Mouse (Mus musculus) stomach, embryonic 14.5 days (tissue): ENCODE measurements around the gene Sergef. TPM values are rescaled to one million over a fixed set of nuclear protein-coding genes. Genes with fewer than 3 reads are reported as not detected.
"Not testable (repeated sequence)": the region's sequence is repeated elsewhere in the genome, so short reads cannot be mapped to it uniquely, and the experiment has no call there.

Experiments used
- ATAC-seq: fragments of 200-750 bp; cut with Nextera tagmentation; 2 replicates; pipeline ENCODE4 v1.8.0; 2017; ENCODE audit warnings: low read depth, moderate TSS enrichment; ENCODE audit not compliant: insufficient number of reproducible peaks, insufficient read depth, low FRiP score
- H3K27ac ChIP-seq: fragments of 300-500 bp; sonication (generic); 2 replicates; pipeline ENCODE4 v1.5.1; 2014; ENCODE audit warnings: mild to moderate bottlenecking, low read length, moderate library complexity, mixed read lengths
- H3K27me3 ChIP-seq: fragments of 300-500 bp; sonication (generic); 2 replicates; pipeline ENCODE4 v1.6.1; 2014; ENCODE audit warnings: low read length, control low read depth, mixed read lengths; ENCODE audit not compliant: control insufficient read depth, insufficient read depth
- H3K36me3 ChIP-seq: fragments of 300-500 bp; sonication (generic); 2 replicates; pipeline ENCODE4 v1.6.1; 2014; ENCODE audit warnings: mild to moderate bottlenecking, control low read depth, low read length, moderate library complexity, mixed read lengths; ENCODE audit not compliant: control insufficient read depth, insufficient read depth
- H3K4me1 ChIP-seq: fragments of 300-500 bp; sonication (generic); 2 replicates; pipeline ENCODE4 v1.6.1; 2014; ENCODE audit warnings: low read length, control low read depth, mixed read lengths; ENCODE audit not compliant: control insufficient read depth, insufficient read depth
- H3K4me2 ChIP-seq: fragments of 300-500 bp; sonication (generic); replicated peaks from 2 replicates; pipeline ENCODE4 v1.6.1; 2014; ENCODE audit warnings: low read depth, low read length, control low read depth
- H3K4me3 ChIP-seq: fragments of 300-500 bp; sonication (generic); 2 replicates; pipeline ENCODE4 v1.5.1; 2014; ENCODE audit warnings: low read depth, low read length, control low read depth
- H3K9ac ChIP-seq: fragments of 300-500 bp; sonication (generic); replicated peaks from 2 replicates; pipeline ENCODE4 v1.6.1; 2014; ENCODE audit warnings: low read depth, mild to moderate bottlenecking, control low read depth, low read length, moderate library complexity, mixed read lengths
- H3K9me3 ChIP-seq: fragments of 300-500 bp; sonication (generic); 2 replicates; pipeline ENCODE4 v1.6.1; 2016; ENCODE audit warnings: low read depth, low read length, control low read depth; ENCODE audit not compliant: control insufficient read depth
- WGBS: fragments of 180-500 bp; shearing (Covaris S2); extraction: QIAGEN DNeasy Blood & Tissue Kit; methylation state at CpG from one replicate; pipeline ENCODE4 v1.1.7; 2014; 5-methylcytosine and 5-hydroxymethylcytosine counted together
- polyA plus RNA-seq: library from polyadenylated mRNA; unstranded; fragments of >200 nt; fragmentation: Nextera tagmentation; extraction: Ambion mirVana; gene quantifications from 2 replicates; pipeline ENCODE4 v1.2.1, GENCODE M21; 2014

Gene Sergef
- polyA plus RNA-seq, 1 experiment from 2014 or later = 18.4 TPM

GRCm38 (mm10) chr7:46578091-46578490, 61.5 kb downstream of the Sergef start:
- no peak for ATAC-seq
- Histone ChIP-seq H3K9ac (no peak overlapping the region), H3K4me1 (no peaks in the 10 kb centered on the region), H3K4me2 (no peak overlapping the region), H3K27ac (no peak overlapping the region), H3K36me3 (no peaks in the 10 kb centered on the region), H3K4me3 (no peak overlapping the region), H3K9me3 (no peaks in the 10 kb centered on the region), H3K27me3 (no peaks in the 10 kb centered on the region)
- 81% methylated on average over 5 of the region's 5 CpGs for WGBS

DNA sequence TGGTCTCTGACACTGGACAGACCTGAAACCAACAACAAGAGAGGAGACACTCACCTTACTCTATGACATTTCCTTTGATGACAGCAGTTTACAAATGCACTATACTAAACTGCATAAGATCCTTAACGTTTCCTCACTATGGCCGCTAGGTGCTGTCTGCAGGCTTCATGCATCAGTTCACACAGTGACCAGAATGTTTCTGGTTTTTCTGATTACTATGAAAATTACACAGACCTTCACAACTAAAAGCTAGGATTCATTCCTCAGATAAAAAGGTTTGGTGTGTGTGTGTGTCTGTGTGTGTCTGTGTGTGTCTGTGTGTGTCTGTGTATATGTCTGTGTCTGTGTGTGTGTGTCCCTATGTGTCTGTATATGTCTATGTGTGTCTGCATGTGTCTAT, 63.7 kb downstream of the Sergef start:
- Histone ChIP-seq H3K4me3 (no peak overlapping the region), H3K27ac (no peak overlapping the region), H3K4me1 (no peaks in the 10 kb centered on the region), H3K9me3 (no peaks in the 10 kb centered on the region), H3K4me2 (no peak overlapping the region), H3K36me3 (no peaks in the 10 kb centered on the region), H3K27me3 (no peaks in the 10 kb centered on the region), H3K9ac (no peak overlapping the region)
- ATAC-seq = no peak
- WGBS = 93% methylated on average over 2 of the region's 2 CpGs

DNA sequence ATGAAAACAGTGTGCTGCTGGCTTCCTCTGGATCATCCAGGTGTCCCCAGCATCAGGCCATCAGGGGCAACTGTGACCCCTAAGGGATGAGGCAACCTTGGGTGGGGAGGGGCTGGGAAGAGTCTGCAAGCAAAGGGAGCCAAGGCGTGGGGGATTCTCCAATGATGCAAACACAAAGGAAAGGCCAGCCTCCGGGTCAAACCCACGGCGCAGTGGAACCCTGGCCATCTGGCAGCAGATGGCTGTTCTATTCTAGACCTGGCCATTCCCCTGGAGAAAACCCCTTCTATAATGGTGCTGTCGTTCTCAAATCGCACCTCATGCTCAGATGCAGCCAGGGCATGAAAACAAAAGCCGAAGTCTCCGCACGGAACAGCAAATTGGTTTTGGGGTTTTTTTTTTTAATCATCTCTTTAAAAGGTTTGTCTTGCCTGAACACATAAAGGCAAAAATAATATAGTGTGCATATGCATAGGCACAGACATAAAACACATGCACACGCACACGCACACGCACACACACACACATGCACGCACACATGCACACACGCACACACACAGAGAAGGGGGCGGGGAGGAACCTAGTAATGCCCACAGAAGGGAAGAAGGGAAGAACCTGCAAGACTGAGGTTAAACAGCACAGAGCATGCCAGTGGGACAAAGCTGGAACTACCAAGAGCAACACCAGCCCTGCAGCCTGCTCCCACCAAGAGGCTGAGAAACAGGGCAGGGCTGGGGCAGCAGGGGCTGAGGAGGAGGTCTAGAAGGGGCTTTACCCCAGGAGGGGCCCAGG, 66.6 kb downstream of the Sergef start:
- H3K9ac ChIP-seq = no peak overlapping the region
- no peak overlapping the region for H3K27ac ChIP-seq
- H3K4me2 ChIP-seq = no peak overlapping the region
- H3K4me1 ChIP-seq = no peaks in the 10 kb centered on the region
- H3K36me3 ChIP-seq = no peaks in the 10 kb centered on the region
- no peak for ATAC-seq
- no peak overlapping the region for H3K4me3 ChIP-seq
- H3K27me3 ChIP-seq = no peaks in the 10 kb centered on the region
- WGBS = 79% methylated on average over 15 of the region's 15 CpGs
- H3K9me3 ChIP-seq = no peaks in the 10 kb centered on the region

DNA sequence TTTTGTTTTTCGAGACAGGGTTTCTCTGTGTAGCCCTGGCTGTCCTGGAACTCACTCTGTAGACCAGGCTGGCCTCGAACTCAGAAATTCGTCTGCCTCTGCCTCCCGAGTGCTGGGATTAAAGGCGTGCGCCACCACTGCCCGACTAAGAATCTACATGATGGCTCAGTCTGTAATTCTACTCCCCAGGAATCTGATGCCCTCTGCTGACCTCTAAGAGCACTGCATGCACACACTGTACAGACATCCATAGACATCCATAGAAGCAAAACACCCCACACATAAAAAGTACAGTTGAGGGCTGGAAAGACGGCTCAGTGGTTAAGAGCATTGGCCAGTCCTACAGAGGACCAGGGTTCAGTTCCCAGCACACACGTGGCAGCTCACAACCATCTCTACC, 70.1 kb downstream of the Sergef start:
- not testable (repeated sequence) for H3K36me3 ChIP-seq, H3K4me1 ChIP-seq, H3K9me3 ChIP-seq, ATAC-seq, H3K9ac ChIP-seq, H3K27ac ChIP-seq, H3K4me2 ChIP-seq, H3K4me3 ChIP-seq, H3K27me3 ChIP-seq
- 74% methylated on average over 9 of the region's 9 CpGs for WGBS

- WGBS = 73% methylated on average over 8 of the region's 8 CpGs
These were observed 73.1 kb downstream of the Sergef start for GRCm38 (mm10) chr7:46566318-46567007.

GRCm38 (mm10) chr7:46565374-46565773, 74.2 kb downstream of the Sergef start:
- H3K4me1 ChIP-seq = no peaks in the 10 kb centered on the region
- H3K27ac ChIP-seq = no peak overlapping the region
- no peak overlapping the region for H3K4me2 ChIP-seq
- 95% methylated on average over 7 of the region's 7 CpGs for WGBS
- H3K9ac ChIP-seq = no peak overlapping the region
- no peaks in the 10 kb centered on the region for H3K27me3 ChIP-seq
- no peak for ATAC-seq
- H3K36me3 ChIP-seq = no peaks in the 10 kb centered on the region
- no peaks in the 10 kb centered on the region for H3K9me3 ChIP-seq
- H3K4me3 ChIP-seq = no peak overlapping the region

More at GRCm38 (mm10) chr7:46566318-46567007, 73.1 kb downstream of the Sergef start:
- no peak for ATAC-seq
- Histone ChIP-seq H3K9ac (no peak overlapping the region), H3K4me2 (no peak overlapping the region), H3K36me3 (no peaks in the 10 kb centered on the region), H3K27me3 (no peaks in the 10 kb centered on the region), H3K9me3 (no peaks in the 10 kb centered on the region), H3K4me1 (no peaks in the 10 kb centered on the region), H3K4me3 (no peak overlapping the region), H3K27ac (no peak overlapping the region)

DNA sequence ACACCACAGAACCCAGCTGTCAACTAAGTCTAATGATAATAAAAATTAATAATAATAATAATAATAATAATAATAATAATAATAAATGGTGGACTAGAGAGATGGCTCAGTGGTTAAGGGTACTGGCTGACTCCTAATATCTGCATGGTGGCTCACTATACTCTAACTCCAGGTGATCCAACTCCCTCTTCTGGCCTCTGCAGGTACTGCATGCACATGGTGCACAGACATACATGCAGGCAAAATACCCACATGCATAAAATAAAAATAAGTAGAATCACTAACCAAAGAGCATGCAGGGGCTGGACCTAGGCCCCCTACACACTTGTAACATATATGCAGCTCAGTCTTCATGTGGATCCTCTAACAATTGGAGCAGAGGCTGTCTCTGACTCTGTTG, 75.8 kb downstream of the Sergef start:
- no peaks in the 10 kb centered on the region for H3K9me3 ChIP-seq
- H3K4me2 ChIP-seq = no peak overlapping the region
- H3K4me1 ChIP-seq = no peaks in the 10 kb centered on the region
- no peak overlapping the region for H3K4me3 ChIP-seq
- no peak overlapping the region for H3K9ac ChIP-seq
- H3K27me3 ChIP-seq = no peaks in the 10 kb centered on the region
- no peaks in the 10 kb centered on the region for H3K36me3 ChIP-seq
- ATAC-seq = no peak
- H3K27ac ChIP-seq = no peak overlapping the region

DNA sequence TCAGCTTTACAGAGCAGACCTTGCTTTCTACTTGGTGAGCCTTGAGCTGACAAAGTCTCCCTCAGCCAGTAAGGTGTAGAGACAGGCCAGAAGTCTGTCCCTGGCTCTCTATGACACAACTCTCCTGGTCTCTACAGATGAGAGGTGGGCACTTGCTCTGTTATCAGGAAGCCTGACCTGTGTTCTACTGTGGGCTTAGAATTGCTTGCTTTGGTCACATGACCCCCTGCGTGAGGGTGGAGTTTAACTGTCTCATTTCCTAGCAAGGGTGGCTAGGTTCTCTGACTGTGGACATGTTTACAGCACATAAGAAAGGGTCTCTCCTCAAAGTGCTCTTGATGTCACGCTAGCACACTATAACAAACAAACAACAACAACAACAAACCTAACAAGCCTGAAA, 79.5 kb downstream of the Sergef start:
- WGBS = 92% methylated on average over 2 of the region's 2 CpGs
- no peaks in the 10 kb centered on the region for H3K27me3 ChIP-seq
- H3K4me2 ChIP-seq = no peak overlapping the region
- H3K4me1 ChIP-seq = no peaks in the 10 kb centered on the region
- H3K36me3 ChIP-seq = no peaks in the 10 kb centered on the region
- no peak for ATAC-seq
- no peak overlapping the region for H3K27ac ChIP-seq
- H3K9me3 ChIP-seq = no peaks in the 10 kb centered on the region
- H3K9ac ChIP-seq = no peak overlapping the region
- H3K4me3 ChIP-seq = no peak overlapping the region
